Mouse (Mus musculus) adipocyte (in vitro differentiated cells): ENCODE data around the gene Sv2a.
"Not testable (repeated sequence)": the region's sequence is repeated elsewhere in the genome, so short reads cannot be mapped to it uniquely, and the experiment has no call there.

Experiments
- DNase-seq: peaks from one replicate; pipeline ENCODE4 v3.0.0-alpha.2; 2016; ENCODE audit warnings: low spot score

Sv2a gene

GRCm38 (mm10) chr3:96220765-96221639 lies 40.1 kb downstream of the Sv2a start, which contains the start of the genes Hist2h2ac and Hist2h2be:
Hist2h2ac (minus strand) TSS chr3:96220880.
Hist2h2be (plus strand) TSS chr3:96221119.
- DNase-seq, result peak; percentile 96

GRCm38 (mm10) chr3:96221640-96222038 lies 40.7 kb downstream of the Sv2a start:
- no peak for DNase-seq

- DNase-seq, result no peak
Measured at GRCm38 (mm10) chr3:96222774-96223173, 41.8 kb downstream of the Sv2a start.

GRCm38 (mm10) chr3:96225421-96225820 lies 44.5 kb downstream of the Sv2a start:
- DNase-seq, result no peak

GRCm38 (mm10) chr3:96226695-96227648 lies 46.0 kb downstream of the Sv2a start:
- DNase-seq, result no peak

GRCm38 (mm10) chr3:96228828-96229227 lies 47.9 kb downstream of the Sv2a start:
- DNase-seq, result no peak

- DNase-seq, result no peak
Measured at GRCm38 (mm10) chr3:96230404-96230803, 49.5 kb downstream of the Sv2a start.

- DNase-seq, result no peak
Measured at GRCm38 (mm10) chr3:96230910-96231757, 50.2 kb downstream of the Sv2a start.

GRCm38 (mm10) chr3:96231758-96232120 lies 50.8 kb downstream of the Sv2a start:
- DNase-seq, result no peak

GRCm38 (mm10) chr3:96234914-96235313 lies 54.0 kb downstream of the Sv2a start:
- DNase-seq, result no peak

- no peak for DNase-seq
Measured at GRCm38 (mm10) chr3:96235836-96236235, 54.9 kb downstream of the Sv2a start.

GRCm38 (mm10) chr3:96236834-96237334 lies 55.9 kb downstream of the Sv2a start:
- DNase-seq, result no peak

- no peak for DNase-seq
Measured at GRCm38 (mm10) chr3:96237335-96237903, 56.5 kb downstream of the Sv2a start.

GRCm38 (mm10) chr3:96237904-96238511 lies 57.1 kb downstream of the Sv2a start:
- DNase-seq, result peak; percentile 35

- DNase-seq, result not testable (repeated sequence)
Measured at GRCm38 (mm10) chr3:96238954-96239793, 58.2 kb downstream of the Sv2a start, which contains the start of gene Hist2h3c2. Hist2h3c2 (minus strand) TSS chr3:96239127.

GRCm38 (mm10) chr3:96239949-96240798 lies 59.2 kb downstream of the Sv2a start, which contains the start of gene Hist2h2aa2:
Hist2h2aa2 (minus strand) TSS chr3:96240276.
- DNase-seq, result peak; percentile 64

- no peak for DNase-seq
Measured at GRCm38 (mm10) chr3:96240799-96241197, 59.8 kb downstream of the Sv2a start.

GRCm38 (mm10) chr3:96243921-96244572 lies 63.1 kb downstream of the Sv2a start:
- peak; percentile 43 for DNase-seq
